Mouse (Mus musculus) urinary bladder, adult 2 months (tissue): Measurements from ENCODE around the gene Mcl1. TPM values are rescaled to one million over a fixed set of nuclear protein-coding genes. Genes with fewer than 3 reads are reported as not detected.

Source experiments
- DNase-seq: peaks from one replicate; pipeline ENCODE4 v3.0.0; 2022; ENCODE audit warnings: low spot score
- polyA plus RNA-seq: library from polyadenylated mRNA; depleted of rRNA; stranded (reverse); fragments of >200 nt; gene quantifications from 2 replicates; pipeline ENCODE4 v1.2.3, GENCODE M21; 2012; rRNA removed

Mcl1 gene
- polyA plus RNA-seq, 1 experiment, result 106 TPM

- no peak for DNase-seq
Observed at GRCm38 (mm10) chr3:95707497-95707896, 48.9 kb downstream of the Mcl1 start.

GRCm38 (mm10) chr3:95709044-95709443 lies 50.5 kb downstream of the Mcl1 start:
- DNase-seq, result no peak

GRCm38 (mm10) chr3:95709967-95710366 lies 51.4 kb downstream of the Mcl1 start:
- DNase-seq, result no peak

Other genes with a start within 250 kb of the Mcl1 start
- 44.8 and 51.4 TPM in 2 replicates for gene Arnt, start 224.4 kb upstream of the Mcl1 start, polyA plus RNA-seq
- 96.1 and 119 TPM in 2 replicates for gene Ctsk, start 159.5 kb upstream of the Mcl1 start, polyA plus RNA-seq
- 42.9 and 54.4 TPM in 2 replicates for gene Ctss, start 132.0 kb upstream of the Mcl1 start, polyA plus RNA-seq
- not detected in 2 replicates for gene Hormad1, start 99.1 kb upstream of the Mcl1 start, polyA plus RNA-seq
- 26.8 and 29.3 TPM in 2 replicates for gene Golph3l, start 69.9 kb upstream of the Mcl1 start, polyA plus RNA-seq
- 31.6 and 45.7 TPM in 2 replicates for gene Ensa, start 33.8 kb upstream of the Mcl1 start, polyA plus RNA-seq
- gene Adamtsl4, start 29.1 kb downstream of the Mcl1 start, polyA plus RNA-seq, result 52.4 and 58.8 TPM in 2 replicates
- 718 and 729 TPM in 2 replicates for gene Ecm1, start 80.8 kb downstream of the Mcl1 start, polyA plus RNA-seq
- 32.5 and 37.6 TPM in 2 replicates for gene Tars2, start 101.4 kb downstream of the Mcl1 start, polyA plus RNA-seq
- 17.7 and 20.2 TPM in 2 replicates for gene Rprd2, start 160.1 kb downstream of the Mcl1 start, polyA plus RNA-seq
- gene Prpf3, start 197.1 kb downstream of the Mcl1 start, polyA plus RNA-seq, result 26.6 and 29.7 TPM in 2 replicates
- 245 and 291 TPM in 2 replicates for gene Mrps21, start 212.7 kb downstream of the Mcl1 start, polyA plus RNA-seq
- 37.5 and 49.5 TPM in 2 replicates for gene Ciart, start 223.5 kb downstream of the Mcl1 start, polyA plus RNA-seq
- gene BC028528, start 233.2 kb downstream of the Mcl1 start, polyA plus RNA-seq, result 28.6 and 30.4 TPM in 2 replicates
- gene Aph1a, start 235.2 kb downstream of the Mcl1 start, polyA plus RNA-seq, result 84.0 and 96.2 TPM in 2 replicates
- gene Car14, start 245.9 kb downstream of the Mcl1 start, polyA plus RNA-seq, result 14.7 and 17.0 TPM in 2 replicates